Mouse (Mus musculus) spleen, embryonic (tissue): ENCODE data around the gene Cap2.

ENCODE experiments used
- CTCF ChIA-PET: fragments of 350-600 bp; sonication (Branson Sonifier 250); formaldehyde crosslinking; loops from one replicate; lab custom pipeline; 2022; lab: Charles Lee

Cap2 gene

GRCm38 (mm10) chr13:46683370-46683769 is 181.7 kb downstream of the Cap2 start:
- CTCF ChIA-PET = no interaction called here

DNA sequence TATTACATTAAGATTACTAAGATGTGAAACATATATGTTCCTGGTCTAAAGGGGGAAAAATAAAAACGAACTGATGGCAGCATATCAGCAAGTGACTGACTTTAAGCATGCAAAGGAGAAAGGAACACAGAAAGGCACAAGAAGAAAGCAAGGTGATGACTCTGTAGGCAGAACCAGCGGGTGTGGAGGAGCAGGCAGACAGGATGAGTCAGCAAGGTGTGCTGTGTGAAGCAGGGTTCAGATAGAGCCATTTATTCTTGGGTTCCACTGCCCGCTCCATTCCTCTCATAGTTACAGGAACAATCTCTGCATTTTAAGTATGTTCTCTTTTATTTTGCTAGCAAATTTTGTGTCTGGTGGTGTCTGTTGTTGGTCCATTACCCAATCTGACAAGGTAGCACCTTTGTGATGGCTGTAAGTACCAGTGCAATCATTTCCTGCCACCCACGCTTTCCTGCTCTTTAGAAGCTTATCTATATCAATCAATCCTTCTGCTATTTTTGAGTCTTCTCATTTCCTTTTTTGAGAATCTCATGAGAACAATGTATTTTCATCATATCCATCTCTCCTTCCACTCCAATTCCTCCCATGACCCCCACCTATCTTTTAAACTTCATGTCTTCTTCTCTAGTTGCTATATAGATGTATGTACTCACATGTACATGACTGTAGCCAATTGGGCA is 189.1 kb downstream of the Cap2 start:
- CTCF ChIA-PET = no interaction called here

DNA sequence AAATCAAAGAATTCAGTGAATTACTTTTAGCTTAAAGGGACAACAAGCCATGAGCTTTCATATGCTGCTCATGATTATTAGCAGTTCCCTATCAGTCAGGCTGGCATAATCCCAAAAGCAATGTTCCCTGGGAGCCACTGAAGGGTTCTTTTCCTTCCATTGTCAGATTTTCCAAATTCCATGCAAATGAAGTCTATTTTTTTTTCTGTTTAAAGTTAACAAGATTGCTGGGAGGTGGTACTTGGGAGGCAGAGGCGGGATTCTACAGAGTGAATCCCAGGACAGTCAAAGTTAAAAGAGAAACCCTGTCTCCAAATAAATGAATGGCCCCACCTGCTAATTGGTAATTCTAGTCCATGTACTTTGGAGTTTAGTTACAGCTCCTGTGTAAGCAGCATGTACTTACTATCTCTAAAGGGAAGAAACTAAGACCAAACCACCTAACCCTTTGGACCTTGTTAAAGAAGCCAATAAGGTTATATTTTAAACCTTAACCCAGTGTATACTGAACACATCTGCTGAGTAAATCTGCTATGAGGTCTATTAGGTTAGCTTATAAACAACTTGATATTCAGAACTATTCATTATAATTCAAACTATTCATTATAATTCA is 193.8 kb downstream of the Cap2 start:
- CTCF ChIA-PET = no interaction called here

DNA sequence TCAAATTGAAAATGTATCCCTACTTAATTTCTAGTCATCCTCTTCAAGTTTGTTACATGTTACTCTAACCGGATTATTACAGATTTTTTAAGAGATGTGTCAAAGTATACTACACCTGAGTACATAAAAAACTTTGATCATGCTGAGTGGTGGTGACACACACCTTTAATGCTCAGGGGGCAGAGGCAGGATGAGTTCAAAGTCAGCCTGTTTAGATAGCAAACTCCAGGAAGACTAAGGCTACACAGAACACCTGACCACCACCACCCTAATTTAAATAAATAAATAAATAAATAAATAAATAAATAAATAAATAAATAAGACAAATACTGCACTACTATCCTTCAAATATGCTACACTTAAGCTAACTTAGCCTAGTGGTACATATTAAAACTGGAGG is 194.3 kb downstream of the Cap2 start:
- CTCF ChIA-PET = interaction anchor here (0.6 kb wide), 1 partner anchor 34 kb away, joined by 6 read pairs; no protein-coding TSS in a partner anchor

GRCm38 (mm10) chr13:46696788-46697187 is 195.1 kb downstream of the Cap2 start:
- CTCF ChIA-PET = interaction anchor here (0.6 kb wide), 1 partner anchor 33 kb away, joined by 6 read pairs; no protein-coding TSS in a partner anchor

- CTCF ChIA-PET = no interaction called here
Measured at GRCm38 (mm10) chr13:46699372-46699771, 197.7 kb downstream of the Cap2 start.
